Mouse (Mus musculus) regulatory T cell (primary cell): Measurements from ENCODE around the gene Barhl1.

Experiments used
- in situ Hi-C: fragments of 300-600 bp; cut with MboI, MseI; formaldehyde crosslinking; loops from one replicate; pipeline ENCODE4 v1.15.1; 2025; ENCODE audit warnings: high pct_unique_total_duplicates

Gene Barhl1

DNA sequence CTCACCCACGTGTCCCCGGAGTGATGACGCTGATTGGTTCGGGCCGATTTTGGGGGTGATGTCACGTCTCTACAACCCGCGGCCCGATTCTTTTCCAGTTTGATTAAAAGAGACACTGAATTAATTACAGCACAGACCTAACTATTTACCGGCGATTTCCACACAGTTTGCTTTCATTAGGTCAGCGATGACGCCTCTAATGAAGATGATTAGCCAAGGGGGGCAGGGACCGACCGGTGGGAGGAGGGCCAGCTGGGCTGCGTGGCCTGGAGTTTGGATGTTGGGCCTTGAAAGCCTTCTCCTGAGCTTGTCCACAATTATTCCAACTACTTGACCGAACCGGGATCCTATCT lies at the start of gene Barhl1:
Barhl1 (minus strand) TSS at position 156 of the 353 bp plus-strand sequence.
- in situ Hi-C loops = no loop called here

GRCm38 (mm10) chr2:28963565-28963964 lies 47.1 kb upstream of the Barhl1 start:
- in situ Hi-C loops = no loop called here

- in situ Hi-C loops = no loop called here
These were observed 45.2 kb upstream of the Barhl1 start for GRCm38 (mm10) chr2:28961636-28962035.

DNA sequence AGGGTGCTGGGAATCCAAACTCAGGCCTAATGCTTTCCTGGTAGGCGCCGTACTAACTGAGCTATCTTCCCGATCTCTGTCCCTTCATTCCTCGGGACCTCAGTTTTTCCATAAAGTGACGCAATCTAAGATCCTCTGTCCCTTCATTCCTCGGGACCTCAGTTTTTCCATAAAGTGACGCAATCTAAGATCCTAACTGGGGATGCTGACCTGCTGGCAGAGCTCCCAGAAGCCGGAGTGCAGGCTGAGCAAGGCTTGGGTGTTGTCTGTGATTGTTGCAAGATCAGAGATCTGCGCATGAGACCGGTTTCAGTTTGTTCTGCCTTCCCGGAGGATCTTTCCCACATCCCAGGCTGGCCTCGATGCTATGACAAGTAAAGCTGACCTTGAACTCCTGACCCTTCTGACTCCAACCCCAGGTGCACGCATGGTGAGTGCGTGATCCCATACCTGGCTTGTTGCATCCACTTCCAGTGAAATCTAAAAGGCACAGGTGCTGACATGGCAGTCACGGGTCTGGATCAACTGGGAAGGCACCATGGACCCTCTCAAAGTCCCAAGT lies 44.6 kb upstream of the Barhl1 start:
- in situ Hi-C loops = no loop called here

DNA sequence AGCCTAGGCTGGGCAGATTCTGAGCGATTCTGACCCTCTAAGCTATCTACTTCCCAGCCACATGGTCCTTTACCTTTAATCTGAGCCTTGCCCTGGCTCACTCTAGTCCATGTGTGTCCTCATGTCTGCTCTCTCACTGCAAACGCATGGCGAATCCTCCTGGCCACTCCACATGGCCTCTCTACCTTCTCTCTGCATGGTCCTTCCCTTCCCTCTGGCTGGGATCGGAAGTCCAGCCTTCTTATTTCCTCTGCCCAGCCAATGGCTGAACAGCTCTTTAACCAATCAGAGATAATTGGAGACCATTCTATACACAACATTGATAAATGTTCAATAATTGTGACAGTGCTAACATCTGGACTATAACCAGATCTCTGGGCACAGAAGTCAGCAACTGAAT lies 40.4 kb upstream of the Barhl1 start:
- in situ Hi-C loops = no loop called here

GRCm38 (mm10) chr2:28954595-28954994 lies 38.1 kb upstream of the Barhl1 start:
- in situ Hi-C loops = no loop called here

DNA sequence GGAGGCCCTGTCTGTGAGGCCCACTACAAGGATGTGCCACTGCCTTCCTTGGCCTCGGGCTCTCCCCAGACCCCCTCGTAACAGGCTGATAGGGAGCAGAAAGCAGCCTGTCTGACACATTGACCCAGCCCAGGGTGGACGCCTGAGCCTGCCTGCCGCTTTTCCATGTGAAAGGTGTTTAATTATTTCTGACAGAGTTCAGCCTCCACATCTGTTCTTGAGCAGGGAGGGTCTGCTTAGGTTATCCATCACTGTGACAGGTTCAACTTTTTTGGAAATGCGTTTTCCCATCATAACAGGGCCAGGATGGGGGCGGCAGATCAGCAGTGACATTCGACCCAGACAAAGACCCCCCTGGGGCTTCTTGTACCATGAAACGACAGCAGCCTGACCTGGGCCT lies 36.5 kb upstream of the Barhl1 start:
- in situ Hi-C loops = no loop called here

GRCm38 (mm10) chr2:28946312-28946711 lies 29.8 kb upstream of the Barhl1 start:
- in situ Hi-C loops = loop anchor here (10.0 kb wide), 1 partner anchor 642 kb away; no protein-coding TSS in a partner anchor

DNA sequence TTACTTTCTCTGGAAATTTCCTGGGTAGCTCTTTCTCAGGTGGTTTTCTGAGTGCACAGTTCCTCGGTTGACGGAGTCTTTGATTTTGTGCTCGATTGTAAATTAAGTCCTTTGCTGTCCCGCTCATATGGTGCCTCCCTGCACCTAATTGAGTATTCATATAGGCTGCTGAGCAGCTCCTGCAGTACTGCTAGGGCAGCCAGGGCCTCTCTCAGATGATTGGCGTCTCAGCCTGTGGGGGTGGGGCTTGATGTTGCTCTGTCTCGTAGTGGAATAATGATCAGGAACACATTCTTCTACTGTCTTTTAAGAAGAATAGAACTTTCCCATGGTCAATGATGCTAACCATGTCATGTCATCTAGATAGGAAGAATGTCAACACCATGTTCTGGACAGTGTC lies 28.9 kb upstream of the Barhl1 start:
- in situ Hi-C loops = loop anchor here (10.0 kb wide), 1 partner anchor 641 kb away; no protein-coding TSS in a partner anchor

DNA sequence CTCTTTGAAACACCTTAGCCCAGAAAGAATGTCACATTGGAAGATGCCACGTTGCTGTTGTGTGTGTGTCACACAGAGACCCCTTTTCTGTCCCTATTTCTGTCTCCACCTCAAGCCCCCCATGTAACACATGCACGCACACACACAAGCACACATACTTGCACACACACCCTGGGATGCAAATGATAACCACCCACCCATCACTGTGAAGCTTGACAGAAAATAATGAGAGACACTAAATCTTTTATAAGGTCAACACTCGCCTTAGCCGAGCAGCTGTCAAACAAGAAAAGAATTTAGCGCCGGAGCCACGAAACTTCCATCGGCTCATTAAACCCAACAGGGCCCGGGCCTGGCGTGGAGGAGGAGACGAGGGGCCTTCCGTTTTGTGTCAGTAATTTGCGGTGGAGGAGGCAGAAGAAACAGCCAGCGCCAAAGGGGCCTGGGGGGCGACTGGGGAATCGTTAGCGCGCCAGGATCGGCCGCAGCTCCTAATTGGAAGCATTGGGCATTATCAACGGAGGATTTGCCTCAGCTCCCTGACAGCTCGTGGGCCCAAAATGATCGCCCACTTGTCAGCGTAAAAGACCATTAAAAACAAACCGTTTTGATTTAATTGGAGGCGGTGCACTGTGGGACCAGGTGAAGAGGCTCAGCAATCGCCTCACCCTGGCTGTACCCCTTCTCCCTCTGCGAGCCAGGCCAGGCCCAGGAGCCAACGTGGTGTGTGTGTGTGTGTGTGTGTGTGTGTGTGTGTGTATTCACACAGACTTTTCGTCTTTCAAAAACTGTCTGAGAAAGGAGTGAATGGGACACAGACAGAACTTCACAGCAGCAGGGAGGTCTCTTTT lies 27.4 kb upstream of the Barhl1 start:
- in situ Hi-C loops = loop anchor here (10.0 kb wide), 1 partner anchor 639 kb away; no protein-coding TSS in a partner anchor

DNA sequence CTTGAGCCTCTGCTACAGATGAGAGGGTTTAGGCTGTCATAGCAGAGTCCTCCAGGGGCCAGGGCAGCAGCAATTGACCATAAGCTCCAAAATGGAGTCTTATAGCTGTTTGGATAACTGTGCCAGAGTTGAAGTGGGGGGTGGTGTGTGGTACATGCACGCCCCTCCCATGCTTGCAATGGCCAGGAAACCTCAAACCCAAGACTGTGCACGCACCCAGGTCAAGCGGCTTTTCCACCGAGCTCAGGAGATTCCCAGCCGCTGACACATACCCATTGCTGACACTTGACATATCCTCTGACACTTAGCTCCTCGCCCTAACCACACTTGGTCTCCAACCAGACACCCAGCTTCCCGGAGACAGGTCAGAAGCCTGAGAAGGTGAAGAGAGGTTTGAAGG lies 22.5 kb upstream of the Barhl1 start:
- in situ Hi-C loops = no loop called here

- in situ Hi-C loops = no loop called here
These were observed 14.1 kb upstream of the Barhl1 start for GRCm38 (mm10) chr2:28930571-28930970.

GRCm38 (mm10) chr2:28923912-28924311 lies 7.4 kb upstream of the Barhl1 start:
- in situ Hi-C loops = loop anchor here (5.0 kb wide), 1 partner anchor 118 kb away; no protein-coding TSS in a partner anchor

DNA sequence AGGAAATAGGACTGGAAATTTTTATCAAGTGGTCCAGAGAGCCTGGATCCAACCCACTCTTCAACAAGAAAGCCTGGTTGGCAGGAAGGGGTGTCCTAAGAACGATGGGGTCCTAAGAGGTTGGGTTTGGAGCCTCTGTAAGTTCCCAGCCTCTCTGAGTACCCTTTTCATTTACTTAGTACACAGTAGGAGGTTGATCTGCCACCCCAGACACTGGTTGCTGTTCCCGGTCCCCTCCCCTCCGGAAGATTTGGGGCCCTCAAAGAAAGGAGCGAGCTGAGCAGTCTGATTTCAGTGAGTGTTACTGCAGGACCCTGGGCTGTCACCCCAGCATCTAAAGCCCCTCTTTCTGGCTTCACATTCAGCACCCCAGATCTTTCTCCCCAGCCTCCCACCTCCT lies 2.5 kb upstream of the Barhl1 start:
- in situ Hi-C loops = no loop called here

GRCm38 (mm10) chr2:28917518-28918361 lies 1.3 kb upstream of the Barhl1 start:
- in situ Hi-C loops = no loop called here

GRCm38 (mm10) chr2:28917156-28917517 lies 669 bp upstream of the Barhl1 start:
- in situ Hi-C loops = no loop called here

- in situ Hi-C loops = no loop called here
These were observed 528 bp downstream of the Barhl1 start for GRCm38 (mm10) chr2:28915768-28916512.

- in situ Hi-C loops = no loop called here
These were observed 1.2 kb downstream of the Barhl1 start for GRCm38 (mm10) chr2:28915104-28915738.

DNA sequence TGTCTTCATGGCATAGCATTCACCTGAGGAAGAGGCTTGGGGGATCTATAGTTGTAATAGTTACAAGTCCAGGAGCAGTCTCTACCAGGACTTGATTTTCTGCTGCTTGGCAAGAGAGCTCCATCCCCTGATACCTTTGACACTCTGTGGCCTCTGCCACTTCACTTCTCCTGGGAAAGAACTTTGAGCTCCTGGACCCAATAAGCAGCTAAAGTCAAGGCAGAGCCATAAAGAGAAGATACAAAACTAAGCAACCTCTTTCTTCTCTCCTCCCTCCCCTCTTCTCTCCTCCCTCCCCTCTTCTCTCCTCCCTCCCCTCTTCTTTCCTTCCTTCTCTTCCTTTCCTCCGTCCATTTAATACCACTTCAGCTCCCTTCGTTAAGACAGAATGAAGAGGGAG lies 2.3 kb downstream of the Barhl1 start:
- in situ Hi-C loops = no loop called here

DNA sequence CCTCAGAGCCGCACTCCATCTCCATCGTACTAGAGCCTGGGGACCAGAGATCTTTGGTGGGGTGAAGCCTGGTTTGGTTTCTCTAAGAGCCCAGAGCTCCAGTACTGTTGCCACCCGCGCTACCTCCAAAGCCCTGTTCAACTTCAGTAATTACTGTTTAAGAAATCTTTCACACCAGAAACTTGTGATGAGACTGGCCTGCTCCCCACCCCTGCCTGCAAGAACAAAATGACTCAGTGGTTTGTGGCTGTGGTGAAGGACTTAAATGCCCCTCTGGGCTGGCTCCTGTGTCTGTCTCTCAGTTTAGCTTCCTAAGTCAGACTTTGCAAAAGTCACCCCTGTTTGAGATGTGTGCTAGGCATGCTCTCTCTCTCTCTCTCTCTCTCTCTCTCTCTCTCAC lies 3.5 kb downstream of the Barhl1 start:
- in situ Hi-C loops = no loop called here
